Mouse (Mus musculus) adrenal gland (tissue): ENCODE data around the gene Tbx5.

Source experiments
- intact Hi-C: fragments of 180-260 bp; cut with DNase I; formaldehyde crosslinking; loops from one replicate; pipeline ENCODE4 v1.15.1; 2025

Gene Tbx5

GRCm38 (mm10) chr5:119810994-119811690, 21.3 kb upstream of the Tbx5 start:
- intact Hi-C loops: no loop called here

DNA sequence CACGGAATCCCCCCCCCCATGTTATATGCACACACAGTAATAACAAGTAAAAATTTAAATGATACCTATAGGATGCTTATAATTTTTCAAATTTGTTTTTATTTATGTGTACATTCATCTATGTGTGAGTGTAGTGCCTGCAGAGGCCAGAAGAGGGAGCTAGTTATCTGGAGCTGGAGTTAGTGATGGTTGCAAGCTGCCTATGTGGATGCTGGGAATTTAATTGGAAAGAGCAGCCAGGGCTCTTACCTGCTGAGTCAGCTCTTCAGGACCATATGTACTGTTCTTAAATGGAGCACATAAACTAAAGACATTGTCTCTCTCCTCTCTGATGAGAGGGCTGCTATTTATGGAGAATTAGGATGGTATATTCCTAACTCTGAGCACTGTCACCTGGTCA, 17.2 kb upstream of the Tbx5 start:
- intact Hi-C loops: no loop called here

- intact Hi-C loops: no loop called here
Observed at GRCm38 (mm10) chr5:119820452-119820851, 12.0 kb upstream of the Tbx5 start.

DNA sequence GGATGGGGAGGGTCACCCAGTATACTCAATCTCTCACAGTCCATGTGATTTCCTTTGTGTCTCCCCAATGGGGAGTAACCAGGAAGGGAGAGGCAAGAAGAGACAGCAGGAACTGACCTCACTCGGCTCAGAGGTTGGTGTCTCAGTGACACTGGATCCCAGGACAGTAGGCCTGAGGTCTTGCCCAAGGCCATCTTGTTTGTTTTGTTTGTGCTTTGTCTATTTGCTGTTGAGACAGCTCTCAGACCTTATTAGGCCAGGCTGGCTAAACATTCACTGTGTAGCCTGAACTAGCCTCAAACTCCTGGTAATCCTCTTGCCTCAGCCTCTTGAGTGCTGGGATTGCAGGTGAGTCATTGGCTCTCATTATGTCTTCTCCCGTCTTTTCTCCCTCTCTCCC, 11.0 kb upstream of the Tbx5 start:
- intact Hi-C loops: no loop called here

DNA sequence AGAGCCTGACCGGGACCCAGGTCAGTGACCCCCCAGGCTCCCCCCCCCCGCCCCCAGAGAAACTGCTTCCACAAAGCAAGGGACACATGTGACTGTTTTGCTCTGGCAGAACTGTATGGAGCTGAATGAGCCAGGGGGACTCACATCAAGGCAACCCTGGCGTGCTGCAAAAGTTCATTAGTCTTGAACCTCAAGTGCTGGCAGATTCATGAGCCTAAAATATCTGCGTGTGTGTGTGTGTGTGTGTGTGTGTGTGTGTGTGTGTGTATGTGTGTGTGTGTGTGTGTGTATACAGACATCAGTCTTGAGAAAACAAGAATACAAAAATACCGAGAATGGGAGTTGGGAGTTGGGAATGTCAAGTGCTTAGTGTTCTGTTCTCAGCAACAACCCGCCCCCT, 5.1 kb upstream of the Tbx5 start:
- intact Hi-C loops: no loop called here

DNA sequence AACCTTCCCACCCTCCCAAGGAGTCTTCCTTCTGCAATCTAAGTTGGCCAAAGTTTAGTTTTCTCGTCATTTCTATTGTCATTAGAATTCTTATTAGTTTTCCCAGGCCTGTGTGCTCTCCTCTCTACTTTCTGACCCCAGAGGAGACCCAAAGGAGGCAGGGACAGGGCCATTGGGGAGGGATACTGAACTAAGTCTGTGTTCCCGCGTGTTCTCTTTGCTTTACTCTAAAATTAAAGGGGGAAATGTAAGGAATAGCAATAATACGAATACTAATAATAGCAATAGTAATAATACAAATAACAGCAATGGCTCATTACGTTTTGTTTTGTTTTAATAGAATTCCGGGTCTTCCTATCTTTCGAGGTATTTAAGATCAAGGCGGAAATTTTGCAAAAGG, 1.9 kb upstream of the Tbx5 start:
- intact Hi-C loops: no loop called here

GRCm38 (mm10) chr5:119831201-119831771, 1.2 kb upstream of the Tbx5 start:
- intact Hi-C loops: no loop called here

GRCm38 (mm10) chr5:119831791-119832478, 533 bp upstream of the Tbx5 start:
- intact Hi-C loops: no loop called here

DNA sequence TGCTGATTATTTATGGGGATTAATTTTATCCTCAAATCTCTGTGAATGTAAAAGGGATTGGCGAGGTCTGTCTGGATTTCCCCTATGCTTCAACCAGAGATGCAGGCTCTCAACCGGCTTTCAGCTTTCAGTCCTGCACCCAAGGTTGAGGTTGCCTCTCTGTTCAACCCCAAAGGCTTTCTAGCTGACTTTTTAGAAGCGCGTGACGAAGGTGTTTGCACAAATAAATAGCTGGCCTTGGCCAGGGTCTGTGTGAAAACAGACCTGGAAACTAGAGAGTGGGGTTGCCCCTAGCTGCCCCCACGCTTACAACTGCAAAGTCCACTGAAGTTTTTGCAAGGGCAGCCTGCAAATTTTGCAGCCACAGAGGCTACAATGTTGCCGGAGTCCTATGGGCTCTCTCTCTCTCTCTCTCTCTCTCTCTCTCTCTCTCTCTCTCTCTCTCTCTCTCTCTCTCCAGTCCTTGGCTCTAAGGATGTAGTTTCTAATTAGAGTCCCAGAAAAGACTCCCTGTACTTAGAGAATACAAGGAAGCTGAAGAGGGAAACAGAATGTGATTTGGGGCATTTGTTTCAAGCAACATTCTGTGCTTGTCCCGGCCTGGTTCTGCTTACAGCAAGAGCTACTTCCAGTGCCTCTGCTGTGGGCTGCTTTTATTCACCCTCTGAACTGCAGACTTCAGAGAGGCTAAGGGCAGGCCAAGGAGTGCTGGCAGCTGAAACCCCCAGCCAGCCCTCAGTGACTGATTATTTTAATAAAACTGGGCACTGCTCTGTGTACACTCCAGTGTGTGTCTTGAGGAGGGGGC, 959 bp downstream of the Tbx5 start:
- intact Hi-C loops: no loop called here

DNA sequence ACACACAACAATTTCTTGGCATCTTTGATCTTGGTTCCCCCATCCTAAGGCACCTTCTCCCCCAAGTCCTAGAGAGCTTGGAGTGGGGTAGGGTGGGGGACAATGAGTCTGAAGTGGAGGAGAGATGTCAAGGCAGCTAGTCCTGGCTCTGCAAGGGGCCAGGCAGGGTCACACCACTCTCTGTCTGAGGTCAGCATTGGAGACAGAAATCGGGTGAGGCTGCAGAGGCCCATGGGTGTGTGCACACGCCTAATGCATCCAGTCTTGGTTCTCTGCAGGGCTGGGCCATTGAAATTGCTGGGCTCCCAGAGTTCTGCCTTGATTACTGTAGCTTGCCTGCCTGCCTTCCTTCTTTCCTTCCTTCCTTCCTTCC, 1.5 kb downstream of the Tbx5 start:
- intact Hi-C loops: no loop called here

GRCm38 (mm10) chr5:119835053-119835867, 2.8 kb downstream of the Tbx5 start:
- intact Hi-C loops: no loop called here

DNA sequence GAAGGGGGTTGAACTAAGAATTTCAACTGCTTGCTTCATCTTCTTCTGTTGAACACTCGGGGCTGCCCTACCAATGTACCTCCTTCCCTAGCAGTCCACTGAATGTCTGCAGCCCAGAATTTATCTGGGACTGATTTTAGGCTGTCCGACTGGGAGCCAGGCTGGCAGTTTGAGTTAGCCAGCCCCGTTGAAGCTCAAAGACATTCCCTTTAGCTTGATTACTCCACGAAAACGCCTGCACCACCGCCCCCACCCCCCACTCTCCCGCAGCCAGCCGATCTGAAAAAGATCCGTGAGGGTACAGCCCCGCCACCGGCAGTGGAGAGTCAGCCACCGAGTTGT, 3.4 kb downstream of the Tbx5 start:
- intact Hi-C loops: no loop called here

GRCm38 (mm10) chr5:119836618-119837305, 4.3 kb downstream of the Tbx5 start:
- intact Hi-C loops: no loop called here

DNA sequence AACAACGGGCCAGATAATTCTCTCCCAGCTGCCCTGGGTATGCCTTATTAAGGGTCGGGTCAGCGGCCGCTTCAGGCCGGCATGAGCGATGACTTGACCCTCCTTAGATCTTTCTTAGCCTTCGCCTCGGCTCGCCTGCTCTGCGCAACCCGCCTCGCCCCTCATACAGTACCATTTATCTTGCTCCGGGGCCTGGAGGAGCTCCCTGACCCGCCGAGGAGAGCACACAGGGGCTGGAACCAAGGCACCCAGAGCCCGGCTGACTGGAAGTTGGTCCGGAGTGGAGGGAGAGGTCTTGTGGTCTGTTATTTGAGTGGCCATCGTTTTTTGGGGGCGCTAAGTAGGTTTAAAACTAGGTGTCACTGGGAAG, 4.8 kb downstream of the Tbx5 start:
- intact Hi-C loops: no loop called here

GRCm38 (mm10) chr5:119837861-119838260, 5.4 kb downstream of the Tbx5 start:
- intact Hi-C loops: no loop called here

DNA sequence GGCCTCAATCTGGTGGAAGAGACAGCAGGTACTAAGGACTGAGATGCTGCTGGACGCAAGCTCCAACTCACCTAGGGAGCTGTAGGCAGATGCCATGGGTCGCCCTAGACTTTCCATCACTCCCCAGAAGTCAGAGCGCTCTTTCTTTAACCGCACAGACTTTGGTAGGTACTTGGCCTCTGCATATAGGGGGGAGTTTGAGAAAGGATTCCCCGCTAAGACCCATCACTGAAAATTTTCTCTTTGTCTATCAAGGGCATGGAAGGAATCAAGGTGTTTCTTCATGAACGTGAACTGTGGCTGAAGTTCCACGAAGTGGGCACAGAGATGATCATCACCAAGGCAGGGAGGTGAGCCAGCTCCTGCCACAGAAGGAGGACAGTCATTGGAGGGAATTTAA, 6.0 kb downstream of the Tbx5 start:
- intact Hi-C loops: no loop called here

- intact Hi-C loops: no loop called here
Observed at GRCm38 (mm10) chr5:119839156-119839555, 6.7 kb downstream of the Tbx5 start.

- intact Hi-C loops: no loop called here
Observed at GRCm38 (mm10) chr5:119839616-119840368, 7.3 kb downstream of the Tbx5 start.

DNA sequence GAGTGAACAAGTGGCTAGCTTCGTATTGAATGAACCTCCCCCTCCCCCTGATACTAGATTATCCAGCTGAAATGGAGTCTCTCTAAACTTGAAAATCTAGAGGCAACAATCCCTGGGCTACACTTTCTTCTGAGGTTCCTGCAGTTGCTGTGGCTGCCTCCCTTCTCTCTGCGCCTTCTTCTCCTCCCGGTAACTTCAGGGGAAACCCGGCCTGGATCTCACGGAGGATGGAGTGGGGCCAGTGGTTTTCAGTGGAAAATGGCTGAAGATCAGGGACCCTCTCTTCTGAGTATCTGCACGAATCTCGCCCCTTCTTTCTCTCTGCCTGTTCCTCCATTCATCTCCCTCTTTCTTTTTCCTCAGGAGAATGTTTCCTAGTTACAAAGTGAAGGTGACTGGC, 7.9 kb downstream of the Tbx5 start:
- intact Hi-C loops: no loop called here
